Mouse (Mus musculus) gonadal fat pad, adult 2 months (tissue): Measurements from ENCODE around the gene Krtap1-3. TPM values are rescaled to one million over a fixed set of nuclear protein-coding genes. Genes with fewer than 3 reads are reported as not detected.

Source experiments
- DNase-seq: peaks from one replicate; pipeline ENCODE4 v3.0.0-alpha.2; 2012; ENCODE audit warnings: low read depth
- polyA plus RNA-seq: library from polyadenylated mRNA; depleted of rRNA; stranded (reverse); fragments of >200 nt; gene quantifications from 2 replicates; pipeline ENCODE4 v1.2.3, GENCODE M21; 2012; rRNA removed

Gene Krtap1-3
- polyA plus RNA-seq, 1 experiment, result not detected

GRCm38 (mm10) chr11:99557976-99558745, 33.0 kb downstream of the Krtap1-3 start:
- DNase-seq, result no peak

DNA sequence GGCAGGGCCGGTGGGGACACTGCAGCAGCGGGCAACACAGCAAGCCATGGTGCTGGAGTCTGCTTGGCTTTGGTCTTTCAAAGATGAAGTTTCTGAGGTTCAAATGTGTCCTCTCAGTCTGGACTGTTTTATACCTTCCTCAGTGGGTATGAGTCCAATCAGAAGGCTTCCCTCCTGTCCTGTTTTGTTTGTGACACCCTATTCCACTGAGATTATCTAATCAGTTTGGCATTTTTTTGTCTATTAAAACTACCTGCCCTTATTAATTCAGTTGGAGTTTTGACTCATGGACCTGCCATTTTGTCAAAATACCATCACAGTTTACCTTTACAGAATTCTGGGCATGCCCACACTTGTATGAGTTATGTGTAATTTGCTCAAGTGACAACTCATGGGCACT, 34.4 kb downstream of the Krtap1-3 start, which contains the start of gene Krtap3-2:
Gene Krtap3-2 (minus strand): TSS at position 101 of the 400 bp plus-strand sequence.
- no peak for DNase-seq

DNA sequence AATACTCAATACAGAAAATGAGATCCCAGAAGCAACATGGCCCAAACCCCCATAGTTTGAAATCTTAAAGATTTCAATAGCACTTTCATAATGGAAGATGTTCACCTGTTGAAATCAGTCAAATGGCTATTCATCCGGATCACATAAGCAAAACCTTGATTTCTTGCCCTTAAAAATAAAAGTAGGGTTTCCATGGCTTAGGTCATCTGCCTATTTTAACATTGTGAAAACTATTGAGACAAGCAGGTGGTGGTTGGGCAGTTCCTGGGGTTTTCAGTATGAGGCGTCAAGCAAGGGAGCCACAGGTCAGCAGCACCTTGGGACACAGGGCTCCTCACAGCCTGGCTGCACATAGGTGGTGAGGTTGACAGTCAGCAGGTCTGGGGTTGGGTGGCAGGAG, 34.9 kb downstream of the Krtap1-3 start:
- DNase-seq, result no peak

DNA sequence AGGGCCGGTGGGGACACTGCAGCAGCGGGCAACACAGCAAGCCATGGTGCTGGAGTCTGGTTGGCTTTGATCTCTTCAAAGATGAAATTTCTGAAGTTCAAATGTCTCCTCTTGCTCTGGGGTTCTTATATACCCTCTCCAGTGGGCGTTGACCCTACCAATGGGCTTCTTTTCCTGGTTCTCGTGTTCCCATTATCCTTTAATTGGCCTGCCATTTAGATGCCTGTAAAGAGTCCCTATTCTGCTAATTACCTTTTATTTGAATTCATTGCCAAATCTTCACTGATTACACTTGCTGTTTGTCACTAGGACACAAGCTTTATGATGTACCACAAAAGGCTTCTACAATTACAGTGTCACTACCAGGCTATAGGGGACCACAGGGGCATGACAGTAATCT, 40.4 kb downstream of the Krtap1-3 start, which contains the start of gene Krtap3-3:
Gene Krtap3-3 (minus strand): TSS at position 101 of the 400 bp plus-strand sequence.
- DNase-seq, result no peak

GRCm38 (mm10) chr11:99547892-99548291, 43.2 kb downstream of the Krtap1-3 start:
- DNase-seq, result no peak

Other genes with a start within 250 kb of the Krtap1-3 start
- not detected in 2 replicates for gene Krt27, start 240.2 kb downstream of the Krtap1-3 start, polyA plus RNA-seq
- not detected in 2 replicates for gene Krt28, start 216.4 kb downstream of the Krtap1-3 start, polyA plus RNA-seq
- 0.93 and 1.2 TPM in 2 replicates for gene Krt10, start 202.0 kb downstream of the Krtap1-3 start, polyA plus RNA-seq
- not detected in 2 replicates for gene Krt12, start 169.1 kb downstream of the Krtap1-3 start, polyA plus RNA-seq
- 0.30 and 0.61 TPM in 2 replicates for gene Krt20, start 153.2 kb downstream of the Krtap1-3 start, polyA plus RNA-seq
- 20.2 and 32.9 TPM in 2 replicates for gene Krt23, start 98.2 kb downstream of the Krtap1-3 start, polyA plus RNA-seq
- not detected in 2 replicates for gene Krt39, start 70.0 kb downstream of the Krtap1-3 start, polyA plus RNA-seq
- not detected in 2 replicates for gene Krt40, start 48.2 kb downstream of the Krtap1-3 start, polyA plus RNA-seq
- 0.66 and 1.0 TPM in 2 replicates for gene Krtap3-3, start 40.5 kb downstream of the Krtap1-3 start, polyA plus RNA-seq
- not detected in 2 replicates for gene Krtap3-2, start 34.5 kb downstream of the Krtap1-3 start, polyA plus RNA-seq
- not detected in 2 replicates for gene Gm11939, start 31.9 kb downstream of the Krtap1-3 start, polyA plus RNA-seq
- gene Krtap3-1, start 24.7 kb downstream of the Krtap1-3 start, polyA plus RNA-seq, result not detected in 2 replicates
- gene Krtap1-5, start 10.3 kb downstream of the Krtap1-3 start, polyA plus RNA-seq, result not detected in 2 replicates
- not detected in 2 replicates for gene Krtap1-4, start 7.7 kb downstream of the Krtap1-3 start, polyA plus RNA-seq
- gene Krtap9-3, start 6.8 kb upstream of the Krtap1-3 start, polyA plus RNA-seq, result not detected in 2 replicates
- not detected in 2 replicates for gene Gm11938, start 12.0 kb upstream of the Krtap1-3 start, polyA plus RNA-seq
- gene Gm11937, start 18.9 kb upstream of the Krtap1-3 start, polyA plus RNA-seq, result not detected in 2 replicates
- not detected in 2 replicates for gene Krtap2-4, start 23.5 kb upstream of the Krtap1-3 start, polyA plus RNA-seq
- not detected in 2 replicates for gene Gm11562, start 29.1 kb upstream of the Krtap1-3 start, polyA plus RNA-seq
- not detected in 2 replicates for gene Krtap4-1, start 36.9 kb upstream of the Krtap1-3 start, polyA plus RNA-seq
- not detected in 2 replicates for gene Krtap4-2, start 43.7 kb upstream of the Krtap1-3 start, polyA plus RNA-seq
- gene Krtap4-7, start 52.8 kb upstream of the Krtap1-3 start, polyA plus RNA-seq, result not detected in 2 replicates
- not detected in 2 replicates for gene Gm11555, start 58.9 kb upstream of the Krtap1-3 start, polyA plus RNA-seq
- not detected in 2 replicates for gene Gm11563, start 67.6 kb upstream of the Krtap1-3 start, polyA plus RNA-seq
- not detected in 2 replicates for gene Krtap4-6, start 74.6 kb upstream of the Krtap1-3 start, polyA plus RNA-seq
- gene Gm14190, start 99.4 kb upstream of the Krtap1-3 start, polyA plus RNA-seq, result not detected in 2 replicates
- not detected in 2 replicates for gene Gm14180, start 143.0 kb upstream of the Krtap1-3 start, polyA plus RNA-seq
- not detected in 2 replicates for gene Gm11595, start 181.6 kb upstream of the Krtap1-3 start, polyA plus RNA-seq
- not detected in 2 replicates for gene Krtap4-8, start 189.4 kb upstream of the Krtap1-3 start, polyA plus RNA-seq
- not detected in 2 replicates for gene Krtap4-9, start 193.9 kb upstream of the Krtap1-3 start, polyA plus RNA-seq
- not detected in 2 replicates for gene Gm11596, start 202.1 kb upstream of the Krtap1-3 start, polyA plus RNA-seq
- not detected in 2 replicates for gene Gm11569, start 207.6 kb upstream of the Krtap1-3 start, polyA plus RNA-seq
- gene Gm11554, start 213.1 kb upstream of the Krtap1-3 start, polyA plus RNA-seq, result not detected in 2 replicates
- not detected in 2 replicates for gene Krtap4-13, start 218.6 kb upstream of the Krtap1-3 start, polyA plus RNA-seq
- not detected in 2 replicates for gene Gm11564, start 224.3 kb upstream of the Krtap1-3 start, polyA plus RNA-seq
- not detected in 2 replicates for gene 2300003K06Rik, start 246.7 kb upstream of the Krtap1-3 start, polyA plus RNA-seq